Mouse (Mus musculus): ENCODE results near the gene Tmem179b. TPM values are rescaled to one million over a fixed set of nuclear protein-coding genes. Genes with fewer than 3 reads are reported as not detected.

Tmem179b gene
- polyA plus RNA-seq, 1 experiment = 105 TPM

DNA sequence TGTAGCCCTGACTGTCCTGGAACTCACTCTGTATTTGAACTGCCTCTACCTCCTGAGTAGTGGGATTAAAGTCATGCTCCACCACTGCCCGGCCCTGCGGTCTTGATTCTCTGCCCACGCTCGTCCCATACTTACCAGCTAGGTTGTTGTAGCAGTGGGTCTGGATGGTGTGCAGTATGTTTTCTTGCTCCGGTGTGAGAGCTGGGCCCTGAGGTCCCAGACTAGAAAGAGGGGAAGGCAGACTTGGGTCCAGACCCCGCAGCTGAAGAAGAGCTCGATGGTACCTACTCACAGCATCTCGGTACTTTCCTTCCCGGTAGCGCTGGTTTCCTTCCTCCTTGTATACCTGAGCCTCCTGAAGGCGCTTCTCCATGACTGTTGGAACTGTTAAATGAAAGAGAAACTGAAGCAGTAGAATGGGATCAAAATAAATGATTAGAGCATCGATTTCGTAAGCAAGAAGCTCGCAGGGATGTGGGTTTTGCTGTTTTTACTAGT, 44.1 kb upstream of the Tmem179b start:
- TF ChIP-seq POLR2A (IDR thresholded peaks at IDR 0.05; ENCODE audit: low read depth, low read length) (no peak), CTCF (conservative IDR thresholded peaks at IDR 0.05; ENCODE audit: insufficient read depth, insufficient read length, low read depth, low read length) (no peak)
- 10% methylated on average over 14 of the region's 14 CpGs for WGBS
- H3K27me3 ChIP-seq (replicated peaks; ENCODE audit: control insufficient read depth, insufficient read depth, low read length) = no peaks in the 10 kb centered on the region
- peak overlapping the region; percentile 98 for H3K27ac ChIP-seq (ENCODE audit: insufficient read depth, low read depth, low read length)
- DNase-seq = no peak
- H3K4me3 ChIP-seq (ENCODE audit: insufficient read depth, low read depth, low read length) = peak overlapping the region; percentile 83
- H3K4me1 ChIP-seq (ENCODE audit: control insufficient read depth, insufficient read depth, low read length) = peaks cover 9% of the 10 kb centered on the region; the same call in 1 of the 2 replicates
- peaks cover 1% of the 10 kb centered on the region; the same call in 1 of the 2 replicates for H3K36me3 ChIP-seq (ENCODE audit: control insufficient read depth, insufficient read depth, low read length)

DNA sequence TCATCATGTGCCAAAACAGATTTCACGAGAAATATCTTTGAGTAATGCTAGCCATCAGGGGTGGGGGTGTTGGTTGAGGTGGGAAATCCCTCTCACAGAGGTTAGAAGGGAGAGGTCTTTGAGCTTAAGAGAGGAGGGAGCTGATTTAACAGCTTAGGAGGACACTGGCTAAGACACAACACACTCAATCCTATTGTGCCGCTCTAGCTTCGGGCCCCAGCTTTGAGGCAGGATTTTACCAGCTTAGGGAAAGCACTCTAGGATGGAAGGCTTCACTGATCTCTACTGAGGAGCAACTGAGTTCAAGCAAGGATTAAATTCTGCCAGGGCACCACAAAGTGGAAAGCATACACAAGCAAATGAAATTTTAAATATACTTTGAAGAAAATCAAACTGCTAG, 42.7 kb upstream of the Tmem179b start:
- H3K36me3 ChIP-seq (ENCODE audit: control insufficient read depth, insufficient read depth, low read length) = peaks cover 3% of the 10 kb centered on the region; the same call in 1 of the 2 replicates
- peaks cover 6% of the 10 kb centered on the region; the same call in 1 of the 2 replicates for H3K4me1 ChIP-seq (ENCODE audit: control insufficient read depth, insufficient read depth, low read length)
- TF ChIP-seq CTCF (conservative IDR thresholded peaks at IDR 0.05; ENCODE audit: insufficient read depth, insufficient read length, low read depth, low read length) (no peak), POLR2A (IDR thresholded peaks at IDR 0.05; ENCODE audit: low read depth, low read length) (no peak)
- H3K4me3 ChIP-seq (ENCODE audit: insufficient read depth, low read depth, low read length) = no peak overlapping the region
- no peak for DNase-seq
- WGBS = 57% methylated on average over 3 of the region's 3 CpGs
- H3K27me3 ChIP-seq (replicated peaks; ENCODE audit: control insufficient read depth, insufficient read depth, low read length) = no peaks in the 10 kb centered on the region
- no peak overlapping the region for H3K27ac ChIP-seq (ENCODE audit: insufficient read depth, low read depth, low read length)

DNA sequence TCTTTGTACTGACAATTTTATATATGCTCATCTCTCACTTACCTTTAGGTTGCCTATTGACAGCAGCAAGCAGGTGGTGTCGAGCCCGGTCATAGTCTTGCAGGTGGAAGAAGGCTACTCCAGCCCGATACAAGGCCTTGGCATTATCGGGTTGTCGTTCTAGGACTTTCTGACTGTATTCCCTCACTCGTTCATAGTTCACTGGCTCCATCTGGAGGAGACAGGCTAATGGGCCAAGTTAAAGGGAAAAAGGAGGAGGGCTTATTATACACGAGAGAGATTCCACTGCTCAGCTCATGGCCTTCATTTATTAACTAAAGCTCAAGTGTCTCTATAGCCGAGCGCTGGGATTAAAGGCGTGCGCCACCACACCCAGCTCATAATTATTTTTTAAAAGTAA, 41.5 kb upstream of the Tmem179b start:
- TF ChIP-seq CTCF (conservative IDR thresholded peaks at IDR 0.05; ENCODE audit: insufficient read depth, insufficient read length, low read depth, low read length) = no peak; the same call in 1 of the 2 replicates
- TF ChIP-seq POLR2A (IDR thresholded peaks at IDR 0.05; ENCODE audit: low read depth, low read length) = no peak
- no peaks in the 10 kb centered on the region for H3K27me3 ChIP-seq (replicated peaks; ENCODE audit: control insufficient read depth, insufficient read depth, low read length)
- DNase-seq = peak; percentile 74
- no peak overlapping the region for H3K27ac ChIP-seq (ENCODE audit: insufficient read depth, low read depth, low read length)
- no peak overlapping the region for H3K4me3 ChIP-seq (ENCODE audit: insufficient read depth, low read depth, low read length)
- 27% methylated on average over 11 of the region's 11 CpGs for WGBS
- H3K4me1 ChIP-seq (ENCODE audit: control insufficient read depth, insufficient read depth, low read length) = peaks cover 6% of the 10 kb centered on the region; the same call in 1 of the 2 replicates
- peaks cover 3% of the 10 kb centered on the region; the same call in 1 of the 2 replicates for H3K36me3 ChIP-seq (ENCODE audit: control insufficient read depth, insufficient read depth, low read length)

DNA sequence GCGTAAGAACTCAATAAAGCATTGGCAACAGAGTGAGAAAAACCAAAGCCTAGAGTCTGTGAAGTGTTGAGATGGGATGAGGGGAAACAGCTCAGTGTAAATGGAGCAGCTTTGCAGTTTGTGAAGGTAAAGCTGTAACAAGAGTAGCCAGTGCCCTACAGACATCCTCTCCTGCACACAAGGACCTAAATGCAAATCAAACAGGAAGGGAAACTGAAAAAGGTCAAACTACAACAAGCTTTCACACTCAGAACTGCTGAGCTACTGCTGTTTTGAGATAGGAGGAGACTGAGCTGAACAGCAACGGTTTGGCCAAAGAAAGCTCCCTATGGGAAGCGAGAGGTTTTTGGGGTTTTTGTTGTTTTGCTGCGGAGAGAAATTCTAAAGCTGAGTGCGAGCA, 32.5 kb upstream of the Tmem179b start:
- Histone ChIP-seq H3K4me3 (ENCODE audit: insufficient read depth, low read depth, low read length) (no peak overlapping the region), H3K27me3 (replicated peaks; ENCODE audit: control insufficient read depth, insufficient read depth, low read length) (no peaks in the 10 kb centered on the region), H3K36me3 (ENCODE audit: control insufficient read depth, insufficient read depth, low read length) (peaks cover 1% of the 10 kb centered on the region; the same call in 1 of the 2 replicates), H3K27ac (ENCODE audit: insufficient read depth, low read depth, low read length) (no peak overlapping the region), H3K4me1 (ENCODE audit: control insufficient read depth, insufficient read depth, low read length) (no peaks in the 10 kb centered on the region)
- TF ChIP-seq POLR2A (IDR thresholded peaks at IDR 0.05; ENCODE audit: low read depth, low read length) (no peak), CTCF (conservative IDR thresholded peaks at IDR 0.05; ENCODE audit: insufficient read depth, insufficient read length, low read depth, low read length) (no peak)
- no peak for DNase-seq
- 94% methylated on average over 5 of the region's 5 CpGs for WGBS

DNA sequence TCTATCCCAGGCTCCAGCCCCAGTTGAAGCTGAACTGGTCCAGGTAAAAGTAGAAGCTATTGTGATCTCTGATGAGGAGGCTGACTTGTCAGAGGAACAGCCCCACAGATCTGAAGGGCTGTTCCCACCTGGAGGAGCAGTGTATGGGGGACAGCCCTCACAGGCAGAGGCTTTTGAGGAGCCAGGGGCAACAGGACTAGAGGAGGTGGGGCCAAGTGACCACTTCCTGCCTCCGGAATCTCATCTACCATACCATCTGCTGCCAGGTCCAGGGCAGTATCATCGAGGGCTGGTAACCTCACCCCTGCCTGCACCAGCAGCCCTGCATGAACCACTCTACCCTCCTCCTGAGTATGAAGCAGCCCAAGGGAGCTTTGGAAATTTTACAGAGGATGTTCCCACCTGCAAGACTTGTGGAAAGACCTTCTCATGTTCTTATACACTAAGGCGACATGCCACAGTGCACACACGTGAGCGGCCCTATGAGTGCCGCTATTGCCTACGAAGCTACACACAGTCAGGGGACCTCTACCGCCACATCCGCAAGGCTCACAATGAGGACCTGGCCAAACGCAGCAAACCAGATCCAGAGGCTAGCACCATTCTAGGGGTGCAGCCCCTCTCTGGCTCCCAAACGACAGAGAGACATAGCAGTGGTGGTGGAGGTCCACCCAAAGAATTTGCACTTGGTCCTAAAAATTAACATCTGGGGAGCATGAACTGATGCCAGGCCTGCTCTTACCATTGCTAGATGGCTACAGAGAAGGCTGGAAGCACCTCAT, 29.8 kb upstream of the Tmem179b start:
- H3K4me3 ChIP-seq (ENCODE audit: insufficient read depth, low read depth, low read length) = no peak overlapping the region
- H3K27me3 ChIP-seq (replicated peaks; ENCODE audit: control insufficient read depth, insufficient read depth, low read length) = no peaks in the 10 kb centered on the region
- no peak for DNase-seq
- TF ChIP-seq CTCF (conservative IDR thresholded peaks at IDR 0.05; ENCODE audit: insufficient read depth, insufficient read length, low read depth, low read length) = no peak
- no peak for TF ChIP-seq POLR2A (IDR thresholded peaks at IDR 0.05; ENCODE audit: low read depth, low read length)
- H3K4me1 ChIP-seq (ENCODE audit: control insufficient read depth, insufficient read depth, low read length) = no peaks in the 10 kb centered on the region
- 88% methylated on average over 11 of the region's 11 CpGs for WGBS
- H3K27ac ChIP-seq (ENCODE audit: insufficient read depth, low read depth, low read length) = no peak overlapping the region
- no peaks in the 10 kb centered on the region for H3K36me3 ChIP-seq (ENCODE audit: control insufficient read depth, insufficient read depth, low read length)

DNA sequence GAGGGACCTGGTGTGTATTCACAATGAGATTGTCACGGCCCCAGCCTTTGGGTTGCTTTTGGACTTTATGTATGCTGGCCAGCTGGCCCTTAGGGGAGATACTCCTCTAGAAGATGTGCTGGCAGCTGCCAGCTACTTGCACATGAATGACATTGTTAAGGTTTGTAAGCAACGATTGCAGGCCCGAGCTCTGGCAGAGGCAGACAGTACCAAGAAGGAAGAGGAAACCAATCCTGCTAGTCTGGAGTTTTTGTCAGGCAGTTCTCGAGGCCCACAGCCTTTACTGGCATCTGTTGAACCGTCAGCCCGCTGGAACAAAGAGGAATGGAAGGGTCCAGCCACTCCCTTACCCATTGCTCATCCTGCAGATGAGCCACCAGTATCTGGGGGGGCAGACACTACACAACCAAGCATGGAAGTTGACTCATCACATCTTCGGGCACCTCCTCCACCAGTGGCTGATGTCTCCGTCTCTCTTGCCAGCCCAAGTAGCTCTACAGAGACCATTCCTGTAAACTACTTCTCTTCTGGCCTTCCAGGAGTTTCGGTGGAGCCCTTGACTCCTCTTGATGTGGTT, 29.0 kb upstream of the Tmem179b start:
- H3K4me1 ChIP-seq (ENCODE audit: control insufficient read depth, insufficient read depth, low read length) = no peaks in the 10 kb centered on the region; the same call in 1 of the 2 replicates
- DNase-seq = no peak
- no peaks in the 10 kb centered on the region for H3K36me3 ChIP-seq (ENCODE audit: control insufficient read depth, insufficient read depth, low read length)
- 92% methylated on average over 9 of the region's 9 CpGs for WGBS
- no peak overlapping the region for H3K4me3 ChIP-seq (ENCODE audit: insufficient read depth, low read depth, low read length)
- H3K27ac ChIP-seq (ENCODE audit: insufficient read depth, low read depth, low read length) = no peak overlapping the region
- H3K27me3 ChIP-seq (replicated peaks; ENCODE audit: control insufficient read depth, insufficient read depth, low read length) = no peaks in the 10 kb centered on the region
- TF ChIP-seq CTCF (conservative IDR thresholded peaks at IDR 0.05; ENCODE audit: insufficient read depth, insufficient read length, low read depth, low read length) (no peak), POLR2A (IDR thresholded peaks at IDR 0.05; ENCODE audit: low read depth, low read length) (no peak)
